Mouse (Mus musculus) neutrophil, adult 5-6 weeks (primary cell): ENCODE measurements around the gene Gm3099. TPM values are rescaled to one million over a fixed set of nuclear protein-coding genes. Genes with fewer than 3 reads are reported as not detected.
"Not testable (repeated sequence)": the region's sequence is repeated elsewhere in the genome, so short reads cannot be mapped to it uniquely, and the experiment has no call there.

Experiments
- ATAC-seq: fragments of 151-379, 151-347 bp; 2 replicates; pipeline ENCODE4 v1.8.0; 2017; ENCODE audit warnings: mild to moderate bottlenecking, moderate TSS enrichment; ENCODE audit not compliant: insufficient number of reproducible peaks, poor library complexity, low FRiP score, severe bottlenecking; ENCODE audit errors: extremely low read depth
- total RNA-seq: library from RNA; stranded (forward); fragments of 200-1000 nt; gene quantifications from 2 replicates; pipeline ENCODE4 v1.2.3, GENCODE M21; 2017

Gene Gm3099
- not detected in 2 replicates for total RNA-seq

DNA sequence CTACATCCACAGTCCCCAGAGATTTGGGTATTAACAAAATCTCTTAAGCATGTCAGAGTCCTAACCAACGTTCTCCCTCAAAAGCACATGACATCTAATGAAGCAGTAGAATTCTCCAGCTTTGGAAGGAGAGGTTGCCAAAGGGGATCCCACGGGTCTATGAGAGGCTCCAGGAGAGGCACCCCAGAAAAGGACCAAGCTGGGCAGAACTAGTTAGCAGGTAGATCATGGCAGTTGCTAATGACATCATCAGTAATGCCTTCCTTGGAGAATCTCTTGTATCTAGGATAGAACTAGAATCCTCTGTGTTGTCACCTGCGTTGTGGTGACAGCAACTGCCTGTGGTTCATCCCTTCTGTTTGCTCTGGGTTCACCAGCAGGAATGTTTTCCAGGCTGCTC is at the start of gene Gm3099:
Gene Gm3099, plus strand, starts transcription at position 301 of the 400 bp plus-strand sequence.
- not testable (repeated sequence) for ATAC-seq

GRCm38 (mm10) chr14:3963247-3963646 is 34.9 kb upstream of the Gm3099 start, which contains the start of gene Gm3095:
Gene Gm3095 (plus strand): TSS chr14:3963547.
- ATAC-seq, result not testable (repeated sequence)

DNA sequence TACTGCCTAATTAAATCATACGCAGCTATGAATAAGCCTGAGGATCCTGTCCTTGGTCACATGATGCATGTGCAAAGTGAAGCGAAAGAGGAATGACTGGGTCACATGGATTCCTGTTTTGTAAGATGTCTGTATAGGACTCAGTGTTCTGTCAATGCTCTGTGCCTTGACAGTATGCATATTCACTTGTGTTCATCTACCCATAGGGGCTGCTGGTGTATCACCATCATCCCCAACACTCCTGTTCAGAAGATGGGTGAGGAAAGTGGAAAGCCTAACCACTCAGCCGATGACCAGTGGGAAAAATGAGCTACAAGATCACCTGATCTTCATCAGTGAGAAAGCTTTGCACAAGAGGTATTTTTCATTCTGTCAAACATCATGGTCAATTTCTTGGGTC is 25.4 kb downstream of the Gm3099 start, which contains the start of gene Gm5796:
Gene Gm5796, plus strand, starts transcription at position 301 of the 400 bp plus-strand sequence.
- ATAC-seq, result not testable (repeated sequence)

Other genes with a start within 250 kb of the Gm3099 start
- not detected in 2 replicates for gene Gm3002, start 188.3 kb upstream of the Gm3099 start, total RNA-seq
- not detected in 2 replicates for gene Gm3033, start 152.1 kb upstream of the Gm3099 start, total RNA-seq
- not detected in 2 replicates for gene Gm2916, start 114.2 kb upstream of the Gm3099 start, total RNA-seq
- gene Gm3029, start 66.6 kb upstream of the Gm3099 start, total RNA-seq, result not detected in 2 replicates
- gene Gm3095, start 34.8 kb upstream of the Gm3099 start, total RNA-seq, result 0.23 TPM in 1 of 2 replicates, not detected in the other
- gene Gm5796, start 25.5 kb downstream of the Gm3099 start, total RNA-seq, result not detected in 2 replicates
- gene Gm3115, start 85.7 kb downstream of the Gm3099 start, total RNA-seq, result not detected in 2 replicates
- gene Gm8108, start 112.1 kb downstream of the Gm3099 start, total RNA-seq, result not detected in 2 replicates
- gene Gm3127, start 166.6 kb downstream of the Gm3099 start, total RNA-seq, result not detected in 2 replicates
- not detected in 2 replicates for gene Gm2974, start 184.2 kb downstream of the Gm3099 start, total RNA-seq